Mouse (Mus musculus) midbrain, embryonic 15.5 days (tissue): ENCODE data around the gene Ccdc60. TPM values are rescaled to one million over a fixed set of nuclear protein-coding genes. Genes with fewer than 3 reads are reported as not detected.
A peak's percentile ranks its signal among the peaks of the same experiment; 100 is the strongest.

Experiments used
- ATAC-seq: fragments of 200-750 bp; cut with Nextera tagmentation; replicated peaks from 2 replicates; pipeline ENCODE4 v1.8.0; 2017; ENCODE audit warnings: moderate TSS enrichment
- H3K27ac ChIP-seq: fragments of 300-500 bp; sonication (generic); 2 replicates; pipeline ENCODE4 v1.5.1; 2015; ENCODE audit warnings: mild to moderate bottlenecking, inconsistent platforms
- H3K27me3 ChIP-seq: fragments of 300-500 bp; sonication (generic); replicated peaks from 2 replicates; pipeline ENCODE4 v1.6.1; 2015; ENCODE audit warnings: inconsistent platforms
- H3K36me3 ChIP-seq: fragments of 300-500 bp; sonication (generic); replicated peaks from 2 replicates; pipeline ENCODE4 v1.6.1; 2015; ENCODE audit warnings: inconsistent platforms
- H3K4me1 ChIP-seq: fragments of 300-500 bp; sonication (generic); 2 replicates; pipeline ENCODE4 v1.6.1; 2015; ENCODE audit warnings: inconsistent platforms
- H3K4me2 ChIP-seq: fragments of 300-500 bp; sonication (generic); 2 replicates; pipeline ENCODE4 v1.6.1; 2015; ENCODE audit warnings: inconsistent platforms, mild to moderate bottlenecking, moderate library complexity
- H3K4me3 ChIP-seq: fragments of 300-500 bp; sonication (generic); 2 replicates; pipeline ENCODE4 v1.5.1; 2015; ENCODE audit warnings: mild to moderate bottlenecking, inconsistent platforms
- H3K9ac ChIP-seq: fragments of 300-500 bp; sonication (generic); 2 replicates; pipeline ENCODE4 v1.6.1; 2015; ENCODE audit warnings: mild to moderate bottlenecking, inconsistent platforms
- H3K9me3 ChIP-seq: fragments of 300-500 bp; sonication (generic); 2 replicates; pipeline ENCODE4 v1.6.1; 2016; ENCODE audit warnings: inconsistent platforms
- WGBS: fragments of 180-500 bp; shearing (Covaris S2); methylation state at CpG from one replicate; pipeline ENCODE4 v1.1.7; 2015; ENCODE audit warnings: mixed read lengths; 5-methylcytosine and 5-hydroxymethylcytosine counted together
- polyA plus RNA-seq: library from polyadenylated mRNA; unstranded; fragments of >200 nt; fragmentation: Nextera tagmentation; extraction: Ambion mirVana; gene quantifications from 2 replicates; pipeline ENCODE4 v1.2.1, GENCODE M21; 2015

Ccdc60 gene
- polyA plus RNA-seq, 1 experiment from 2014 or later, result 3.1 TPM

- Histone ChIP-seq H3K4me1 (peaks cover 2% of the 10 kb centered on the region; the same call in 1 of the 2 replicates), H3K4me2 (no peak overlapping the region), H3K4me3 (no peak overlapping the region), H3K27me3 (no peaks in the 10 kb centered on the region), H3K36me3 (no peaks in the 10 kb centered on the region), H3K27ac (peak overlapping the region; percentile 41; the same call in 1 of the 2 replicates), H3K9ac (no peak overlapping the region), H3K9me3 (no peaks in the 10 kb centered on the region)
- no peak for ATAC-seq
- WGBS, result 65% methylated on average over 7 of the region's 7 CpGs
Observed at GRCm38 (mm10) chr5:116219288-116219687, 69.5 kb downstream of the Ccdc60 start.

- Histone ChIP-seq H3K4me1 (peaks cover 22% of the 10 kb centered on the region), H3K27me3 (no peaks in the 10 kb centered on the region), H3K9ac (no peak overlapping the region), H3K36me3 (no peaks in the 10 kb centered on the region), H3K27ac (no peak overlapping the region), H3K4me3 (no peak overlapping the region), H3K9me3 (no peaks in the 10 kb centered on the region), H3K4me2 (no peak overlapping the region)
- ATAC-seq, result no peak
- 65% methylated on average over 5 of the region's 5 CpGs for WGBS
Observed at GRCm38 (mm10) chr5:116212706-116213105, 76.1 kb downstream of the Ccdc60 start.

- Histone ChIP-seq H3K36me3 (no peaks in the 10 kb centered on the region), H3K4me3 (no peak overlapping the region), H3K4me1 (peaks cover 22% of the 10 kb centered on the region), H3K27me3 (no peaks in the 10 kb centered on the region), H3K9ac (no peak overlapping the region), H3K27ac (peak overlapping the region; percentile 83), H3K4me2 (no peak overlapping the region), H3K9me3 (no peaks in the 10 kb centered on the region)
- WGBS, result 22% methylated on average over 11 of the region's 11 CpGs
- ATAC-seq, result peak; percentile 43
Observed at GRCm38 (mm10) chr5:116209378-116210091, 79.2 kb downstream of the Ccdc60 start.

GRCm38 (mm10) chr5:116208741-116209368, 79.9 kb downstream of the Ccdc60 start:
- Histone ChIP-seq H3K27me3 (no peaks in the 10 kb centered on the region), H3K36me3 (no peaks in the 10 kb centered on the region), H3K9ac (no peak overlapping the region), H3K9me3 (no peaks in the 10 kb centered on the region), H3K4me1 (peaks cover 22% of the 10 kb centered on the region), H3K27ac (peak overlapping the region; percentile 83), H3K4me2 (peak overlapping the region; percentile 22; the same call in 1 of the 2 replicates), H3K4me3 (no peak overlapping the region)
- ATAC-seq, result peak; percentile 88
- whole genome bisulfite sequencing, result 17% methylated on average over 16 of the region's 16 CpGs

GRCm38 (mm10) chr5:116202692-116203091, 86.1 kb downstream of the Ccdc60 start:
- Histone ChIP-seq H3K4me2 (no peak overlapping the region), H3K36me3 (no peaks in the 10 kb centered on the region), H3K9me3 (no peaks in the 10 kb centered on the region), H3K4me3 (no peak overlapping the region), H3K27ac (no peak overlapping the region), H3K4me1 (no peaks in the 10 kb centered on the region; the same call in 1 of the 2 replicates), H3K9ac (no peak overlapping the region), H3K27me3 (no peaks in the 10 kb centered on the region)
- WGBS, result 65% methylated on average over 5 of the region's 5 CpGs
- ATAC-seq, result no peak

- H3K4me1 ChIP-seq, result no peaks in the 10 kb centered on the region
- WGBS, result 46% methylated on average over 11 of the region's 11 CpGs
- H3K9ac ChIP-seq, result no peak overlapping the region
- no peak overlapping the region for H3K4me2 ChIP-seq
- H3K27me3 ChIP-seq, result peaks cover 4% of the 10 kb centered on the region; the same call in 1 of the 2 replicates
- no peak for ATAC-seq
- H3K27ac ChIP-seq, result no peak overlapping the region
- no peaks in the 10 kb centered on the region for H3K36me3 ChIP-seq
- no peaks in the 10 kb centered on the region for H3K9me3 ChIP-seq
- H3K4me3 ChIP-seq, result no peak overlapping the region
Observed at GRCm38 (mm10) chr5:116194499-116194898, 94.3 kb downstream of the Ccdc60 start.

GRCm38 (mm10) chr5:116192693-116193092, 96.1 kb downstream of the Ccdc60 start:
- Histone ChIP-seq H3K9me3 (no peaks in the 10 kb centered on the region), H3K4me3 (no peak overlapping the region), H3K27ac (no peak overlapping the region), H3K27me3 (peaks cover 4% of the 10 kb centered on the region; the same call in 1 of the 2 replicates), H3K36me3 (no peaks in the 10 kb centered on the region), H3K4me1 (no peaks in the 10 kb centered on the region), H3K9ac (no peak overlapping the region), H3K4me2 (no peak overlapping the region)
- no peak for ATAC-seq
- WGBS, result 76% methylated on average over 9 of the region's 9 CpGs

GRCm38 (mm10) chr5:116191596-116191995, 97.2 kb downstream of the Ccdc60 start:
- no peaks in the 10 kb centered on the region for H3K4me1 ChIP-seq
- no peak overlapping the region for H3K27ac ChIP-seq
- 80% methylated on average over 3 of the region's 3 CpGs for WGBS
- no peak for ATAC-seq
- no peak overlapping the region for H3K4me2 ChIP-seq
- no peaks in the 10 kb centered on the region for H3K36me3 ChIP-seq
- no peak overlapping the region for H3K9ac ChIP-seq
- no peak overlapping the region for H3K4me3 ChIP-seq
- H3K27me3 ChIP-seq, result peaks cover 4% of the 10 kb centered on the region; the same call in 1 of the 2 replicates
- no peaks in the 10 kb centered on the region for H3K9me3 ChIP-seq

- H3K4me2 ChIP-seq, result no peak overlapping the region
- H3K27ac ChIP-seq, result no peak overlapping the region
- H3K9me3 ChIP-seq, result no peaks in the 10 kb centered on the region
- 55% methylated on average over 6 of the region's 6 CpGs for WGBS
- no peaks in the 10 kb centered on the region for H3K36me3 ChIP-seq
- no peaks in the 10 kb centered on the region for H3K4me1 ChIP-seq
- peaks cover 4% of the 10 kb centered on the region; the same call in 1 of the 2 replicates for H3K27me3 ChIP-seq
- no peak overlapping the region for H3K9ac ChIP-seq
- no peak overlapping the region for H3K4me3 ChIP-seq
- no peak for ATAC-seq
Observed at GRCm38 (mm10) chr5:116189818-116190217, 99.0 kb downstream of the Ccdc60 start.

GRCm38 (mm10) chr5:116180594-116180993, 108.2 kb downstream of the Ccdc60 start:
- no peaks in the 10 kb centered on the region for H3K4me1 ChIP-seq
- no peak overlapping the region for H3K9ac ChIP-seq
- no peaks in the 10 kb centered on the region for H3K27me3 ChIP-seq
- no peaks in the 10 kb centered on the region for H3K36me3 ChIP-seq
- H3K9me3 ChIP-seq, result no peaks in the 10 kb centered on the region
- no peak overlapping the region for H3K4me2 ChIP-seq
- 29% methylated on average over 13 of the region's 13 CpGs for WGBS
- no peak for ATAC-seq
- no peak overlapping the region for H3K27ac ChIP-seq
- H3K4me3 ChIP-seq, result no peak overlapping the region

GRCm38 (mm10) chr5:116171721-116172120, 117.1 kb downstream of the Ccdc60 start:
- no peak overlapping the region for H3K27ac ChIP-seq
- ATAC-seq, result no peak
- H3K4me2 ChIP-seq, result no peak overlapping the region
- H3K4me1 ChIP-seq, result peaks cover 5% of the 10 kb centered on the region
- H3K9ac ChIP-seq, result no peak overlapping the region
- no peaks in the 10 kb centered on the region for H3K27me3 ChIP-seq
- no peaks in the 10 kb centered on the region for H3K36me3 ChIP-seq
- H3K4me3 ChIP-seq, result no peak overlapping the region
- no peaks in the 10 kb centered on the region for H3K9me3 ChIP-seq
- 96% methylated on average over 6 of the region's 6 CpGs for WGBS

- no peaks in the 10 kb centered on the region for H3K36me3 ChIP-seq
- H3K4me2 ChIP-seq, result no peak overlapping the region
- peak overlapping the region; percentile 65; the same call in 1 of the 2 replicates for H3K27ac ChIP-seq
- H3K4me1 ChIP-seq, result peaks cover 17% of the 10 kb centered on the region
- no peaks in the 10 kb centered on the region for H3K27me3 ChIP-seq
- H3K9ac ChIP-seq, result no peak overlapping the region
- WGBS, result 59% methylated on average over 13 of the region's 13 CpGs
- no peaks in the 10 kb centered on the region for H3K9me3 ChIP-seq
- no peak overlapping the region for H3K4me3 ChIP-seq
- ATAC-seq, result no peak
Observed at GRCm38 (mm10) chr5:116166965-116167364, 121.8 kb downstream of the Ccdc60 start.
